Mouse (Mus musculus): ENCODE measurements at regions not wholly inside any gene's neighbourhood (a gene's known extent, or its start where the extent isn't known, plus 50 kb on each side); places are given as distances from the start of the nearest gene placed in this dataset.
"Not testable (repeated sequence)": the region's sequence is repeated elsewhere in the genome, so short reads cannot be mapped to it uniquely, and the experiment has no call there.

GRCm38 (mm10) chr16:65629186-65629585, 66.7 kb upstream of the Chmp2b start:
- DNase-seq (ENCODE audit: extremely low spot score, low spot score): peak; percentile 39

DNA sequence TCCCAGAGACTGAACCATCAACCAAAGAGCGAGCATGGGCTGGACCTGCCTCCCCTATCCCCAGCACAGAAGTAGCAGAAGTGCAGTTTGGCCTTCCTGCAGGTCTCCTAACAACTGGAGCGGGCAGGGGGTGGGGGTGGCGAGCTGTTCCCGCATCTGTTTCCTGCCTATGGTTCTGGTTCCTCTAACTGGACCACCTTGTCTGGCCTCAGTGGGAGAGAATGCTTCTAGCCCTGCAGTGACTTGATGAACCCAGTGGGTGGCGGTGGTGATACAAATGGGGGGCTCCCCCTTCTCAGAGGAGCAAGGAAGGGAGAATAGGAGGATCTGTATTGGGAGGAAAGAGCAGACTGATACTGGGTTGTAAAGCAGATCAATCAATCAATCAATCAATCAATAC, 69.2 kb upstream of the Chmp2b start:
- no peak for DNase-seq (ENCODE audit: extremely low spot score, low spot score)

DNA sequence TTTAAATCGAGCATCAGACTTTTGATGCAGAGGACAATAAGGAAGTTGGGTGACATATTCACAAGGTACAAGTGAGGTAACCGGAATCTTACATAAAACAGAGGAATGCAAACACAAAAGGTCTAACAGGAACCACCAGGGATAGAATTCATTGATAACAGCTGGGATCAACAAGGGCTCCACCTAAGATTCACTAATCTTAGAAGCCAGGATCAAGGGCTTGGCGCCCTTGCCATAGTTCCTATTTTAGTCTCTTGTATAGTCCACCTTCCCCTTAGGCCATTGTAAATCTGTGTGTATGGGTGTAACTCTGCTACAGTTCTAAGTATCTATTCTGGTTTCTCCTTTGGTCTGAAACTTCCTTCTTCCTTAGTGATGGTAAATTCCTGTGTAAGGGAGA, 84.2 kb upstream of the Chmp2b start:
- not testable (repeated sequence) for DNase-seq (ENCODE audit: extremely low spot score, low spot score)

DNA sequence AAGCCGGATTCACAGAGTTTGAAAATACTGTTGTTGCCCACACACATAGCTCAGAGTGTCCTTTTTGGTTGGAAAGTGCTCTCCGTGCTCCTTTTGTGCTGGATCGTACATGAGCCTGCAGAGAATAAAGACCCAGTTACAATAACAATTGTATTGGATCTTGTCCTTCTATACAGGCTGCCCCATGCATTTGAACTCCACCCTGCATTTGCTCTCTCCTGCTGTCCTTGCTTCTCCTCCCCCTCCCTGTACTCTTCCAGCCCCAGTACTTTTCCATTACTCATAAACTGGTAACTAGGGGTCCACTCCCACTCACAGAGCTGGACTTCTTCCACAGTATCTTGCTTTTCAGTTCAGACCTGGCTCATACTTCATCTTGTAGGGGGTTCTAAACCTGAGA, 86.5 kb upstream of the Chmp2b start:
- DNase-seq (ENCODE audit: extremely low spot score, low spot score): no peak

DNA sequence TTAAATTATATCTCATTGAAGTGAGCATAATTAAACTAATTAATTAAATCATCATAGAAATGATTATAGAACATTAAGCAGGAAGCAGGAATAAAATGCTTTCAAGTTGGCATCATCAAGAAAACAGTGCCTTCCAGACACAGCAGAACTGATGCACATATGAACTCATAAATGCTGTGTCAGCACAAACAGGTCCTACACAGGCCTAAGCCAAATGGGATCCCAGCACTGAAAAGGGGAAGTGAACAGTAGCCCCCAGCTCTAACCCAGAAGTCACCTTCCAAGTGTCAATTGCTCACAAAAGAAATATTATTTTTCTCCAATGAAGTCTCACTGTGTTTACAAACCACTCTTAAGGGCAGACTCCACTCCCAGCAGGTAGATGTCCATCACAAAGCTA, 93.0 kb upstream of the Chmp2b start:
- no peak for DNase-seq (ENCODE audit: extremely low spot score, low spot score)

- DNase-seq (ENCODE audit: extremely low spot score, low spot score): no peak
Observed at GRCm38 (mm10) chr16:65657829-65658228, 95.3 kb upstream of the Chmp2b start.

DNA sequence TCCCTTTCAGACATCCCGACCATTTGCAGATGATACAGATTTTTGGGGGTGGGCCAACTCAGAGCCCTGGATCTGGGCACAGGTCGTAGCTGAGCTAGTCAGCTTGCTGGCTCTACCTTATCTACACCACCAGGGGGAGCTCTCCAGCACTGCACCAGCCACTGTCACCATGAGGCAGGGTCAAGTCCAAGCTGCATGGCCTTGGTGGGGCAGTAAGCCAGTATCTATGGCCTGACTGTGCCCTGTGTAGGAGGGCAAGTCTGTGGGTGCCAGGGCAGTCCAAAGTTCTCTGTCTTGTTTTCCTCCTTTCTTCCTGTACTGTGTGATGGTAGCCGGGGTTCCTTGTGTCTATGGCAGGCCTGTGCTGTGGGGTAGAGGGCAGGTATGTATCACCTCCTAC, 102.3 kb upstream of the Chmp2b start:
- peak; percentile 17 for DNase-seq (ENCODE audit: extremely low spot score, low spot score)

DNA sequence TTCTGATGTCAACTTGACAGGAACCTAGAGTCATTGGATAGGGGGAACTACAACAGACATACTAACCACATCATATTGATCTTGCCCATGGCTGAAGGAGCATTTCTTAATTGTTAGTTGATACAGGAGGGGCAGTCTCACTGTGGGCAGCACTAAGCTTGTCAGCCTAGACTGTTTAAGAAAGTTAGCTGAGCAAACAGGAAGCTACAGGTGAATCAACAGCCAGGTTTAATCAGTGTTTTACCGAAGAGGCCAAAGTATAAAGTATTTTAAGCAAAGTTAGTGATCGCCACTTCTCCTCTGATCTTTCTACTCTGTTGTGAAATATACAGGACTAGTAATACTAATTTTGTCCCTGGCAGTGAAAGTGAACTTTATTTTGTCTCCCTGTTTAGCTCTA, 109.6 kb upstream of the Chmp2b start:
- no peak for DNase-seq (ENCODE audit: extremely low spot score, low spot score)

DNA sequence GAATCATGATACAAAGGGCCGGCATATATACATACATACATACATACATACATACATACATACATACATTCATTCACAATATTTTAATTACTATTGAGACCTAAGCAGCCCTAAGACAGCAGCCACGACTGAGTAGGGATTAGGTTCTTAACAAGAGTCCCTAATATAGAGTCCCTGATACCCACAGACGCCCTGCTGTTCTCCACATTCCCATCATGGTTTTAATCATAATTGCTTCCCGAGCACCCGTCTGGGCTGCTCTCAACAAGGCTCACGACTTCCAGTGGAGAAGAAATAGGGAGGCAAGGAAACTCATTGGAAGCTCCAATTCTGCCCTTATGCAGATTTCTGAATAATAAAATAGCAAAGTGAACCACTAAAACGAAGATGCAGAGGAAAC, 120.6 kb upstream of the Chmp2b start:
- DNase-seq (ENCODE audit: extremely low spot score, low spot score): no peak

- DNase-seq (ENCODE audit: extremely low spot score, low spot score): no peak
Observed at GRCm38 (mm10) chr16:65683703-65684320, 121.3 kb upstream of the Chmp2b start.

- DNase-seq (ENCODE audit: extremely low spot score, low spot score): no peak
Observed at GRCm38 (mm10) chr16:65693626-65694025, 121.4 kb upstream of the Vgll3 start.

GRCm38 (mm10) chr16:65715631-65716030, 99.4 kb upstream of the Vgll3 start:
- DNase-seq (ENCODE audit: extremely low spot score, low spot score): no peak

GRCm38 (mm10) chr16:65718791-65719472, 96.1 kb upstream of the Vgll3 start:
- no peak for DNase-seq (ENCODE audit: extremely low spot score, low spot score)

DNA sequence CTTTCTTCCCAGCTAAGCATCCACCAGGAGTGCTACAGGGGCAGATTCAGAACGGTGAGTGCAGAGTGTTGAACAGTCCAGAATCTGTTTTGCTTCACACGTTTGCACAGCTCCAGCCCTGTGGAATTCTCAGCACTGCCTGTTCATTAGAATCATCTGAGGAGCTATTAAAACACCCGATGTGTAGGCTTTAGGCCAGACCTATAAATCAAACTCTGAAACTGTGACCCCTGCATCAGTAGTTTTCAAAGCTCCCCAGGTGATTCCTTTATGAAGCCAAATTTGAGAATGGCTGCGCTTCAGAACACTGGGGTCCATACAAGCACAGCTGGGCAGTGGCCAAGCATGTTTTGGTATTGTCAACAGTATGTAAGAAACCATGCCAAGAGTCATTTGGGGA, 94.1 kb upstream of the Vgll3 start:
- peak; percentile 14 for DNase-seq (ENCODE audit: extremely low spot score, low spot score)

- DNase-seq (ENCODE audit: extremely low spot score, low spot score): no peak
Observed at GRCm38 (mm10) chr16:65725559-65726269, 89.3 kb upstream of the Vgll3 start.

DNA sequence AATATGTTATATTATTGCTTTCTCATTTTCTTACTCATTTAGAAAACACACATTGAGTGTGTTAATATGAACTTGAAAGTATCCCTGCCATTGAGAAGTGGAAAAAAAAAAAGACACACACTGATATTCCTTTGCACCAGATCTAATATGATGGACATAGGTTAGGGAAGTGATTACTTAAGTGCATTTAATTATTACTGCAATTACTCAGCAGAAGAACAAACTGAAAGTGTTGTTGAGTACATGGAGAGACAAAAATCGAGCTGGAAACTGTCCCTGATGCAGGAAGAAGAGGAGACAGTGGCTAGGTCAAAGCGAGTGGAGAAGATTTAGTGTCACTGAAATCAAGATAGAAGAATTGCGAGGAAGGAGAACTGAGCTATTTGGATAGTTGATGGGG, 88.8 kb upstream of the Vgll3 start:
- no peak for DNase-seq (ENCODE audit: extremely low spot score, low spot score)

GRCm38 (mm10) chr16:65729322-65729721, 85.7 kb upstream of the Vgll3 start:
- no peak for DNase-seq (ENCODE audit: extremely low spot score, low spot score)

- DNase-seq (ENCODE audit: extremely low spot score, low spot score): no peak
Observed at GRCm38 (mm10) chr16:65739652-65740051, 75.4 kb upstream of the Vgll3 start.

- no peak for DNase-seq (ENCODE audit: extremely low spot score, low spot score)
Observed at GRCm38 (mm10) chr16:65742951-65743350, 72.1 kb upstream of the Vgll3 start.

DNA sequence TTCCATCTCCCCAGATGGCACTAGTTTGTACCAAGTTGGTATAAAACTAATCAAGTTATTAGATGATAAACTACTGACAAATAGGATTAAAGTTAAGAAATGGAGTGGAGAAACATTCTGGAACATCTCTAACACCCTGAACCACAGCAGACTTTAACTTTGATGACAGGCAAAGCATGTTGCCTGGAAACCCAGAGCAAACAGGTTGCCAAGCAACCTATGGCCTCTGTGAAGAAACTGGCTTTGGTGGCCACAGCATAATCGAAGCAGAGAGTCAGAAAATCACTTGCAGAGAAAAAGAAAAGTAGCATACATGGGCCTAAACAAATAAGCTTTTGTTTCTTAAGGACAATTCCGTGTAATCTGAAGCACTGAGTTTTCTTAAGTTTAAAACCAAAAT, 59.4 kb upstream of the Vgll3 start:
- no peak for DNase-seq (ENCODE audit: extremely low spot score, low spot score)

Data from neural tube, embryonic 10.5 days (tissue).